Mouse (Mus musculus): ENCODE measurements around the gene Tfap4. TPM values are rescaled to one million over a fixed set of nuclear protein-coding genes. Genes with fewer than 3 reads are reported as not detected.

Tfap4 gene
- 29.9 and 31.5 TPM in 2 replicates for polyA plus RNA-seq (2012; rRNA removed)
- 19.6 and 22.8 TPM in 2 replicates for polyA plus RNA-seq (2014; fragmentation: Nextera tagmentation; extraction: Ambion mirVana)

GRCm38 (mm10) chr16:4559715-4560144 is at the start of gene Tfap4:
Gene Tfap4 (minus strand): TSS chr16:4559854.
- H3K9ac ChIP-seq (ENCODE audit: low read depth, low read length, severe bottlenecking), result peak within 1 kb of the TSS; percentile 77
- DNase-seq (ENCODE audit: low spot score), result peak; percentile 89
- TF ChIP-seq POLR2A (IDR thresholded peaks at IDR 0.05; ENCODE audit: borderline replicate concordance, extremely low read depth, insufficient read depth, insufficient read length), result no peak
- H3K4me1 ChIP-seq (ENCODE audit: control insufficient read depth, insufficient read depth, low read length), result peaks cover 17% of the 10 kb centered on the region
- H3K27ac ChIP-seq (replicated peaks; ENCODE audit: low read depth, low read length), result peak within 1 kb of the TSS; percentile 93
- peak; percentile 60 for ATAC-seq (ENCODE audit: low FRiP score, low read depth)
- H3K4me2 ChIP-seq (replicated peaks; ENCODE audit: low read depth, low read length, severe bottlenecking), result peak within 1 kb of the TSS; percentile 78
- H3K36me3 ChIP-seq (ENCODE audit: control insufficient read depth, insufficient read depth, low read length), result no peaks in the 10 kb centered on the region
- H3K9me3 ChIP-seq (ENCODE audit: control insufficient read depth, low read length), result no peaks in the 10 kb centered on the region
- peak within 1 kb of the TSS; percentile 81 for H3K4me3 ChIP-seq (replicated peaks; ENCODE audit: low read length)
- WGBS, result under 1% methylated on average over 16 of the region's 17 CpGs
- no peaks in the 10 kb centered on the region for H3K27me3 ChIP-seq (ENCODE audit: control insufficient read depth, insufficient read depth, low read length)

GRCm38 (mm10) chr16:4608532-4609059 is 48.9 kb upstream of the Tfap4 start:
- Histone ChIP-seq H3K27me3 (ENCODE audit: control insufficient read depth, insufficient read depth, low read length) (no peaks in the 10 kb centered on the region), H3K36me3 (ENCODE audit: control insufficient read depth, insufficient read depth, low read length) (peaks cover 51% of the 10 kb centered on the region), H3K9ac (ENCODE audit: low read depth, low read length, severe bottlenecking) (no peak overlapping the region), H3K27ac (replicated peaks; ENCODE audit: low read depth, low read length) (no peak overlapping the region), H3K9me3 (ENCODE audit: control insufficient read depth, low read length) (no peaks in the 10 kb centered on the region), H3K4me3 (replicated peaks; ENCODE audit: low read length) (no peak overlapping the region), H3K4me2 (replicated peaks; ENCODE audit: low read depth, low read length, severe bottlenecking) (no peak overlapping the region), H3K4me1 (ENCODE audit: control insufficient read depth, insufficient read depth, low read length) (peaks cover 44% of the 10 kb centered on the region)
- no peak for TF ChIP-seq POLR2A (IDR thresholded peaks at IDR 0.05; ENCODE audit: borderline replicate concordance, extremely low read depth, insufficient read depth, insufficient read length)
- DNase-seq (ENCODE audit: low spot score), result no peak
- ATAC-seq (ENCODE audit: low FRiP score, low read depth), result no peak
- 77% methylated on average over 19 of the region's 19 CpGs for WGBS

- Histone ChIP-seq H3K36me3 (ENCODE audit: control insufficient read depth, insufficient read depth, low read length) (peaks cover 45% of the 10 kb centered on the region), H3K4me2 (replicated peaks; ENCODE audit: low read depth, low read length, severe bottlenecking) (no peak overlapping the region), H3K4me1 (ENCODE audit: control insufficient read depth, insufficient read depth, low read length) (peaks cover 50% of the 10 kb centered on the region), H3K27ac (replicated peaks; ENCODE audit: low read depth, low read length) (peak overlapping the region; percentile 39; the same call in 1 of the 2 replicates), H3K4me3 (replicated peaks; ENCODE audit: low read length) (no peak overlapping the region), H3K27me3 (ENCODE audit: control insufficient read depth, insufficient read depth, low read length) (no peaks in the 10 kb centered on the region), H3K9me3 (ENCODE audit: control insufficient read depth, low read length) (no peaks in the 10 kb centered on the region), H3K9ac (ENCODE audit: low read depth, low read length, severe bottlenecking) (0 out of 2 replicates have a peak overlapping the region, but pooled peaks have one; percentile 34)
- peak; percentile 53 for ATAC-seq (ENCODE audit: low FRiP score, low read depth)
- 28% methylated on average over 9 of the region's 9 CpGs for WGBS
- no peak for TF ChIP-seq POLR2A (IDR thresholded peaks at IDR 0.05; ENCODE audit: borderline replicate concordance, extremely low read depth, insufficient read depth, insufficient read length)
- peak; percentile 88 for DNase-seq (ENCODE audit: low spot score)
Observed at GRCm38 (mm10) chr16:4607818-4608531, 48.3 kb upstream of the Tfap4 start.

GRCm38 (mm10) chr16:4606431-4607084 is 46.9 kb upstream of the Tfap4 start:
- no peaks in the 10 kb centered on the region for H3K9me3 ChIP-seq (ENCODE audit: control insufficient read depth, low read length)
- peaks cover 63% of the 10 kb centered on the region for H3K4me1 ChIP-seq (ENCODE audit: control insufficient read depth, insufficient read depth, low read length)
- H3K9ac ChIP-seq (ENCODE audit: low read depth, low read length, severe bottlenecking), result no peak overlapping the region
- H3K36me3 ChIP-seq (ENCODE audit: control insufficient read depth, insufficient read depth, low read length), result peaks cover 30% of the 10 kb centered on the region
- H3K27me3 ChIP-seq (ENCODE audit: control insufficient read depth, insufficient read depth, low read length), result no peaks in the 10 kb centered on the region
- 37% methylated on average over 5 of the region's 5 CpGs for WGBS
- no peak overlapping the region for H3K4me2 ChIP-seq (replicated peaks; ENCODE audit: low read depth, low read length, severe bottlenecking)
- H3K4me3 ChIP-seq (replicated peaks; ENCODE audit: low read length), result no peak overlapping the region
- no peak for DNase-seq (ENCODE audit: low spot score)
- TF ChIP-seq POLR2A (IDR thresholded peaks at IDR 0.05; ENCODE audit: borderline replicate concordance, extremely low read depth, insufficient read depth, insufficient read length), result no peak
- ATAC-seq (ENCODE audit: low FRiP score, low read depth), result no peak
- H3K27ac ChIP-seq (replicated peaks; ENCODE audit: low read depth, low read length), result 0 out of 2 replicates have a peak overlapping the region, but pooled peaks have one; percentile 13

- Histone ChIP-seq H3K27ac (replicated peaks; ENCODE audit: low read depth, low read length) (peak overlapping the region; percentile 43; the same call in 1 of the 2 replicates), H3K4me1 (ENCODE audit: control insufficient read depth, insufficient read depth, low read length) (peaks cover 67% of the 10 kb centered on the region), H3K9ac (ENCODE audit: low read depth, low read length, severe bottlenecking) (no peak overlapping the region), H3K27me3 (ENCODE audit: control insufficient read depth, insufficient read depth, low read length) (no peaks in the 10 kb centered on the region), H3K9me3 (ENCODE audit: control insufficient read depth, low read length) (no peaks in the 10 kb centered on the region), H3K36me3 (ENCODE audit: control insufficient read depth, insufficient read depth, low read length) (peaks cover 21% of the 10 kb centered on the region), H3K4me2 (replicated peaks; ENCODE audit: low read depth, low read length, severe bottlenecking) (0 out of 2 replicates have a peak overlapping the region, but pooled peaks have one; percentile 2), H3K4me3 (replicated peaks; ENCODE audit: low read length) (no peak overlapping the region)
- DNase-seq (ENCODE audit: low spot score), result no peak
- ATAC-seq (ENCODE audit: low FRiP score, low read depth), result no peak
- no peak for TF ChIP-seq POLR2A (IDR thresholded peaks at IDR 0.05; ENCODE audit: borderline replicate concordance, extremely low read depth, insufficient read depth, insufficient read length)
- 35% methylated on average over 13 of the region's 13 CpGs for WGBS
Observed at GRCm38 (mm10) chr16:4605514-4606131, 46.0 kb upstream of the Tfap4 start.

Data from limb, embryonic 14.5 days (tissue).